Mouse (Mus musculus): ENCODE measurements around the gene Npdc1. TPM values are rescaled to one million over a fixed set of nuclear protein-coding genes. Genes with fewer than 3 reads are reported as not detected.

The Npdc1 gene
- polyA plus RNA-seq (2012; rRNA removed): 13.6 and 15.9 TPM in 2 replicates

- H3K36me3 ChIP-seq (ENCODE audit: control insufficient read depth, insufficient read depth, low read length): no peaks in the 10 kb centered on the region
- H3K27ac ChIP-seq (ENCODE audit: control insufficient read depth, insufficient read depth, low read depth, low read length): no peak within 1 kb of the TSS
- no peak for TF ChIP-seq CTCF (IDR thresholded peaks at IDR 0.05; ENCODE audit: control insufficient read depth, insufficient read depth, insufficient replicate concordance, low read depth, low read length)
- no peak for TF ChIP-seq POLR2A (IDR thresholded peaks at IDR 0.05; ENCODE audit: control insufficient read depth, low read depth, low read length)
- no peaks in the 10 kb centered on the region for H3K27me3 ChIP-seq (ENCODE audit: control insufficient read depth, insufficient read depth, low read length)
- H3K4me3 ChIP-seq (ENCODE audit: control insufficient read depth, low read depth, low read length): no peak within 1 kb of the TSS
- H3K4me1 ChIP-seq (ENCODE audit: control insufficient read depth, insufficient read depth, low read length): peaks cover 18% of the 10 kb centered on the region
Observed at GRCm38 (mm10) chr2:25399051-25399450, at the start of gene Npdc1. Gene Npdc1, plus strand, starts transcription at chr2:25399351.

GRCm38 (mm10) chr2:25349499-25349898 lies 49.7 kb upstream of the Npdc1 start:
- H3K4me3 ChIP-seq (ENCODE audit: control insufficient read depth, low read depth, low read length): no peak overlapping the region
- H3K36me3 ChIP-seq (ENCODE audit: control insufficient read depth, insufficient read depth, low read length): peaks cover 8% of the 10 kb centered on the region
- H3K4me1 ChIP-seq (ENCODE audit: control insufficient read depth, insufficient read depth, low read length): no peaks in the 10 kb centered on the region
- TF ChIP-seq POLR2A (IDR thresholded peaks at IDR 0.05; ENCODE audit: control insufficient read depth, low read depth, low read length) (no peak), CTCF (IDR thresholded peaks at IDR 0.05; ENCODE audit: control insufficient read depth, insufficient read depth, insufficient replicate concordance, low read depth, low read length) (no peak)
- no peak overlapping the region for H3K27ac ChIP-seq (ENCODE audit: control insufficient read depth, insufficient read depth, low read depth, low read length)
- no peaks in the 10 kb centered on the region for H3K27me3 ChIP-seq (ENCODE audit: control insufficient read depth, insufficient read depth, low read length)

- Histone ChIP-seq H3K4me3 (ENCODE audit: control insufficient read depth, low read depth, low read length) (no peak overlapping the region), H3K36me3 (ENCODE audit: control insufficient read depth, insufficient read depth, low read length) (peaks cover 7% of the 10 kb centered on the region), H3K27me3 (ENCODE audit: control insufficient read depth, insufficient read depth, low read length) (no peaks in the 10 kb centered on the region), H3K4me1 (ENCODE audit: control insufficient read depth, insufficient read depth, low read length) (peaks cover 6% of the 10 kb centered on the region), H3K27ac (ENCODE audit: control insufficient read depth, insufficient read depth, low read depth, low read length) (no peak overlapping the region)
- no peak for TF ChIP-seq CTCF (IDR thresholded peaks at IDR 0.05; ENCODE audit: control insufficient read depth, insufficient read depth, insufficient replicate concordance, low read depth, low read length)
- no peak for TF ChIP-seq POLR2A (IDR thresholded peaks at IDR 0.05; ENCODE audit: control insufficient read depth, low read depth, low read length)
Observed at GRCm38 (mm10) chr2:25350701-25351100, 48.5 kb upstream of the Npdc1 start.

GRCm38 (mm10) chr2:25354211-25354610 lies 44.9 kb upstream of the Npdc1 start:
- no peak overlapping the region for H3K4me3 ChIP-seq (ENCODE audit: control insufficient read depth, low read depth, low read length)
- peaks cover 18% of the 10 kb centered on the region for H3K4me1 ChIP-seq (ENCODE audit: control insufficient read depth, insufficient read depth, low read length)
- no peak overlapping the region for H3K27ac ChIP-seq (ENCODE audit: control insufficient read depth, insufficient read depth, low read depth, low read length)
- no peak for TF ChIP-seq CTCF (IDR thresholded peaks at IDR 0.05; ENCODE audit: control insufficient read depth, insufficient read depth, insufficient replicate concordance, low read depth, low read length)
- TF ChIP-seq POLR2A (IDR thresholded peaks at IDR 0.05; ENCODE audit: control insufficient read depth, low read depth, low read length): no peak
- no peaks in the 10 kb centered on the region for H3K27me3 ChIP-seq (ENCODE audit: control insufficient read depth, insufficient read depth, low read length)
- no peaks in the 10 kb centered on the region; the same call in 1 of the 2 replicates for H3K36me3 ChIP-seq (ENCODE audit: control insufficient read depth, insufficient read depth, low read length)

- Histone ChIP-seq H3K27ac (ENCODE audit: control insufficient read depth, insufficient read depth, low read depth, low read length) (no peak overlapping the region), H3K36me3 (ENCODE audit: control insufficient read depth, insufficient read depth, low read length) (no peaks in the 10 kb centered on the region)
Observed at GRCm38 (mm10) chr2:25355419-25356066, 43.6 kb upstream of the Npdc1 start.

GRCm38 (mm10) chr2:25356208-25357079 lies 42.7 kb upstream of the Npdc1 start, which contains the start of gene Dpp7:
Gene Dpp7, minus strand, starts transcription at chr2:25356359.
- Histone ChIP-seq H3K36me3 (ENCODE audit: control insufficient read depth, insufficient read depth, low read length) (no peaks in the 10 kb centered on the region), H3K4me1 (ENCODE audit: control insufficient read depth, insufficient read depth, low read length) (peaks cover 18% of the 10 kb centered on the region), H3K4me3 (ENCODE audit: control insufficient read depth, low read depth, low read length) (peak within 1 kb of the TSS; percentile 77), H3K27me3 (ENCODE audit: control insufficient read depth, insufficient read depth, low read length) (no peaks in the 10 kb centered on the region), H3K27ac (ENCODE audit: control insufficient read depth, insufficient read depth, low read depth, low read length) (no peak within 1 kb of the TSS)
- no peak for TF ChIP-seq CTCF (IDR thresholded peaks at IDR 0.05; ENCODE audit: control insufficient read depth, insufficient read depth, insufficient replicate concordance, low read depth, low read length)
- TF ChIP-seq POLR2A (IDR thresholded peaks at IDR 0.05; ENCODE audit: control insufficient read depth, low read depth, low read length): no peak

More at GRCm38 (mm10) chr2:25355419-25356066, 43.6 kb upstream of the Npdc1 start:
- TF ChIP-seq CTCF (IDR thresholded peaks at IDR 0.05; ENCODE audit: control insufficient read depth, insufficient read depth, insufficient replicate concordance, low read depth, low read length): no peak
- no peak for TF ChIP-seq POLR2A (IDR thresholded peaks at IDR 0.05; ENCODE audit: control insufficient read depth, low read depth, low read length)
- Histone ChIP-seq H3K4me3 (ENCODE audit: control insufficient read depth, low read depth, low read length) (peak overlapping the region; percentile 77), H3K27me3 (ENCODE audit: control insufficient read depth, insufficient read depth, low read length) (no peaks in the 10 kb centered on the region), H3K4me1 (ENCODE audit: control insufficient read depth, insufficient read depth, low read length) (peaks cover 18% of the 10 kb centered on the region)

- no peak overlapping the region for H3K27ac ChIP-seq (ENCODE audit: control insufficient read depth, insufficient read depth, low read depth, low read length)
- TF ChIP-seq POLR2A (IDR thresholded peaks at IDR 0.05; ENCODE audit: control insufficient read depth, low read depth, low read length) (no peak), CTCF (IDR thresholded peaks at IDR 0.05; ENCODE audit: control insufficient read depth, insufficient read depth, insufficient replicate concordance, low read depth, low read length) (no peak)
Observed at GRCm38 (mm10) chr2:25359848-25360247, 39.3 kb upstream of the Npdc1 start.

More at GRCm38 (mm10) chr2:25359848-25360247, 39.3 kb upstream of the Npdc1 start:
- no peaks in the 10 kb centered on the region for H3K36me3 ChIP-seq (ENCODE audit: control insufficient read depth, insufficient read depth, low read length)
- no peak overlapping the region for H3K4me3 ChIP-seq (ENCODE audit: control insufficient read depth, low read depth, low read length)
- peaks cover 20% of the 10 kb centered on the region for H3K4me1 ChIP-seq (ENCODE audit: control insufficient read depth, insufficient read depth, low read length)
- H3K27me3 ChIP-seq (ENCODE audit: control insufficient read depth, insufficient read depth, low read length): no peaks in the 10 kb centered on the region

All from testis, adult 2 months (tissue).